Mouse (Mus musculus): ENCODE measurements at regions not wholly inside any gene's neighbourhood (a gene's known extent, or its start where the extent isn't known, plus 50 kb on each side); places are given as distances from the start of the nearest gene placed in this dataset.

- TF ChIP-seq CTCF (IDR thresholded peaks at IDR 0.05; ENCODE audit: borderline replicate concordance, insufficient read depth, low read depth, low read length) (no peak), POLR2A (IDR thresholded peaks at IDR 0.05; ENCODE audit: borderline replicate concordance, insufficient read depth, low read length) (no peak)
These were observed 335.3 kb upstream of the Jarid2 start for GRCm38 (mm10) chr13:44394016-44394415.

All from cerebellum, adult 2 months (tissue).